Mouse (Mus musculus): ENCODE measurements around the gene Bglap3. TPM values are rescaled to one million over a fixed set of nuclear protein-coding genes. Genes with fewer than 3 reads are reported as not detected.
A peak's percentile ranks its signal among the peaks of the same experiment; 100 is the strongest.

The Bglap3 gene
- total and polyA plus RNA-seq, 3 experiments = not detected

DNA sequence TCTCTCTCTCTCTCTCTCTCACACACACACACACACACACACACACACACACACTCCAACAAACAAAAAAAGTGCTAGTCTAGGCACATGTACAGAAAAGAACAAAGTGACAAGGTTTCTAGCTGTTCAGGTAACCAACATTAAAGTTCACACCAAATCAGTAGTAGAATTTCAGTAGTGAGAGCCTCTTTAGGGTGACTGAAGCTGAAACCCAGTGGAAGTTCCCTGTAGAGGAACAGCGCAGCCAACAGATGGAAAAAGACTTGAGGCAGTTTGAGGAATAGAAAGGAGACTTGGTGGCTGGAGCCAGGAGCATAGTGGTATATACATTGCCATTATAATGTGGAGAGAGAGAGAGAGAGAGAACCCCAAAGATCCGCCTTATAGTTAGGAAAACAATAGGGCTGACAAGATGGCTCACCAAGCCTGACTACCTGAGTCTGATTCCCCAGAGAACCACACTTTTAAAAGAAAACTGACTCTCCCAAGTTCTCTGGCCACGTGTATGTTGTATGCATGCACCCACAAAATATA lies 37.6 kb downstream of the Bglap3 start:
- Histone ChIP-seq H3K4me3 (ENCODE audit: control insufficient read depth in 1 of 2, insufficient read depth in 1 of 2, low read depth in 2 of 2, low read length in 2 of 2) (peak overlapping the region; percentile 63 to 81), H3K9me3 (replicated peaks; ENCODE audit: insufficient read depth, low read length) (no peaks in the 10 kb centered on the region), H3K36me3 (ENCODE audit: control insufficient read depth in 1 of 2, insufficient read depth in 2 of 2, low read length in 2 of 2) (peaks cover 0 to 26% of the 10 kb centered on the region in 2 experiments; a peak in 2 of 4 replicates), H3K4me1 (ENCODE audit: control insufficient read depth in 1 of 2, insufficient read depth in 2 of 2, low read length in 2 of 2) (peaks cover 3 to 27% of the 10 kb centered on the region in 2 experiments; a peak in 3 of 4 replicates), H3K9ac (ENCODE audit: control insufficient read depth, low read depth, low read length, poor library complexity, severe bottlenecking) (peak overlapping the region; percentile 85), H3K79me2 (ENCODE audit: control insufficient read depth, insufficient read depth, low read length, poor library complexity) (peaks cover 28% of the 10 kb centered on the region), H3K27ac (ENCODE audit: control insufficient read depth, low read depth, low read length) (peak overlapping the region; percentile 93), H3K27me3 (ENCODE audit: control insufficient read depth in 1 of 2, insufficient read depth in 2 of 2, low read length in 2 of 2) (no peaks in the 10 kb centered on the region)
- peak; percentile 71 for DNase-seq (ENCODE audit: low read depth, low spot score)
- 0 out of 2 replicates have a peak, but pooled peaks have one; percentile 17 for TF ChIP-seq HCFC1 (IDR thresholded peaks at IDR 0.05; ENCODE audit: low read depth, low read length)
- 0 out of 2 replicates have a peak, but pooled peaks have one; percentile 7 for TF ChIP-seq ZMIZ1 (IDR thresholded peaks at IDR 0.05; ENCODE audit: low read depth, low read length)
- 0 out of 2 replicates have a peak, but pooled peaks have one; percentile 48 for TF ChIP-seq JUND (IDR thresholded peaks at IDR 0.05; ENCODE audit: low read depth, low read length)
- TF ChIP-seq MAZ (IDR thresholded peaks at IDR 0.05; ENCODE audit: low read depth, low read length) = no peak

DNA sequence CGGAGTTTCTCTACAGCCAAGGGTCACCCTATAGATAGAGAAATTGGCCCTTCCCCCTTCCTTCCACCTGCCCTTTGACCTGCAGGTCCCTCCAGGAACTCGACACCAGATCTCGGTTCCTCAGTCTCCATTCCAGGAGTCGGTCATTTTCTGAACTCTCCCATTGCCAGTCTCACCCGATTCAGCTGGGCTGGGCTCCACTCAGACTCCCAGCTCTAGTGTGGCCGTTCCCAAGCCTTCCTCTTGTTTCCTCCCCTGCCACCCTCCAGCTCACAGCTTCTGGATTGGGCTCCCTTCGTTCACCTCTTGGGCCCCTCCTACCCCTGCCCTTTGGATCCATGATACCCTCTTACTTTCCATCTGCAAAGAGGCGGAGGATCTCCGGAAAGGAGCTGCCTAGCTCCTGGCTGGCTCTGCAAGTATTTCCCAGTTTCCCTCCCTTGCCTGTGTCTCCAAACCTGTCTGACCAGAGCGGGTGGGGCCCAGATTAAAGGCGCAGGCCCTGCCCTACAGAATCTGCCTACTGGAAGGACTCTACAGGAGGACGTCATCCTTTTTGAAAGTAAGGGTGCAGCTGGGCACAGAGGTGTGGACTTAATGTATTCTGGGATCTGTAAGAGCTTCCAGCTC lies 38.4 kb downstream of the Bglap3 start:
- Histone ChIP-seq H3K9ac (ENCODE audit: control insufficient read depth, low read depth, low read length, poor library complexity, severe bottlenecking) (no peak overlapping the region), H3K9me3 (replicated peaks; ENCODE audit: insufficient read depth, low read length) (no peaks in the 10 kb centered on the region), H3K36me3 (ENCODE audit: control insufficient read depth in 1 of 2, insufficient read depth in 2 of 2, low read length in 2 of 2) (peaks cover 0 to 24% of the 10 kb centered on the region in 2 experiments; a peak in 2 of 4 replicates), H3K4me1 (ENCODE audit: control insufficient read depth in 1 of 2, insufficient read depth in 2 of 2, low read length in 2 of 2) (peaks cover 3 to 26% of the 10 kb centered on the region in 2 experiments; a peak in 3 of 4 replicates), H3K27me3 (ENCODE audit: control insufficient read depth in 1 of 2, insufficient read depth in 2 of 2, low read length in 2 of 2) (no peaks in the 10 kb centered on the region), H3K27ac (ENCODE audit: control insufficient read depth, low read depth, low read length) (no peak overlapping the region), H3K4me3 (ENCODE audit: control insufficient read depth in 1 of 2, insufficient read depth in 1 of 2, low read depth in 2 of 2, low read length in 2 of 2) (no peak overlapping the region), H3K79me2 (ENCODE audit: control insufficient read depth, insufficient read depth, low read length, poor library complexity) (peaks cover 23% of the 10 kb centered on the region)
- no peak for DNase-seq (ENCODE audit: low read depth, low spot score)
- no peak for TF ChIP-seq MEF2A (IDR thresholded peaks at IDR 0.05; ENCODE audit: extremely low read depth, insufficient replicate concordance, low read depth, low read length, poor library complexity, severe bottlenecking)
- 0 out of 2 replicates have a peak, but pooled peaks have one; percentile 25 for TF ChIP-seq POLR2AphosphoS2 (IDR thresholded peaks at IDR 0.05; ENCODE audit: low read length)

DNA sequence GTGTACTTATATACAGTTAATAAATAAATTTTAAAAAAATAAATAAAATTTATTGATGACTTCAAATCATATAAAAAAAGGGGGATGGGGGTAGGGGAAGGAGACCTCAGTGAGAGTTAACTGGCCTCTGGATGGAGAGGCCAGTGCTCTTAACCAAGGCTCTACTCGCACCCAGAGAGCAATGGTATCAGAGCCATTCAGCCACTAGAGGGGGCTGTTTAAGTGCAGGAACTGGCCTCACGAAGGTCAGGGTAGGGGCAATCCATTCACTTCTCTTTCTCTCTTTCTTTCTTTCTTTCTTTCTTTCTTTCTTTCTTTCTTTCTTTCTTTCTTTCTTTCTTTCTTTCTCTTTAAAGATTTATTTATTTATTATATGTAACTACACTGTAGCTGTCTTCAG lies 41.3 kb downstream of the Bglap3 start:
- H3K36me3 ChIP-seq (ENCODE audit: control insufficient read depth in 1 of 2, insufficient read depth in 2 of 2, low read length in 2 of 2) = peaks cover 0 to 3% of the 10 kb centered on the region in 2 experiments; a peak in 1 of 4 replicates
- no peak for TF ChIP-seq TBP (IDR thresholded peaks at IDR 0.05; ENCODE audit: low read depth, low read length)
- TF ChIP-seq RAD21 (IDR thresholded peaks at IDR 0.05; ENCODE audit: low read depth, low read length) = peak; percentile 76
- TF ChIP-seq SMC3 (IDR thresholded peaks at IDR 0.05; ENCODE audit: low read depth, low read length) = peak; percentile 85
- TF ChIP-seq JUND (IDR thresholded peaks at IDR 0.05; ENCODE audit: low read depth, low read length) = no peak
- TF ChIP-seq ZC3H11A (IDR thresholded peaks at IDR 0.05; ENCODE audit: low read depth, low read length) = peak; percentile 55
- TF ChIP-seq CHD1 (IDR thresholded peaks at IDR 0.05; ENCODE audit: low read depth, low read length) = no peak
- no peak for TF ChIP-seq RCOR1 (IDR thresholded peaks at IDR 0.05; ENCODE audit: low read depth, low read length)
- TF ChIP-seq CTCF (IDR thresholded peaks at IDR 0.05 in 2 of 3, conservative IDR thresholded peaks at IDR 0.05 in 1 of 3; ENCODE audit: control insufficient read depth in 1 of 3, insufficient read depth in 1 of 3, low read depth in 2 of 3, low read length in 3 of 3, poor library complexity in 1 of 3, severe bottlenecking in 1 of 3) = peak; percentile 92 to 94 (median 93)
- no peak for TF ChIP-seq MYB (IDR thresholded peaks at IDR 0.05; ENCODE audit: low read depth, low read length)

More for the DNA sequence above, 41.3 kb downstream of the Bglap3 start:
- peaks cover 10% of the 10 kb centered on the region for H3K79me2 ChIP-seq (ENCODE audit: control insufficient read depth, insufficient read depth, low read length, poor library complexity)
- H3K9me3 ChIP-seq (replicated peaks; ENCODE audit: insufficient read depth, low read length) = no peaks in the 10 kb centered on the region
- peaks cover 0 to 6% of the 10 kb centered on the region in 2 experiments; a peak in 2 of 4 replicates for H3K4me1 ChIP-seq (ENCODE audit: control insufficient read depth in 1 of 2, insufficient read depth in 2 of 2, low read length in 2 of 2)
- peak; percentile 85 for DNase-seq (ENCODE audit: low read depth, low spot score)
- no peaks in the 10 kb centered on the region for H3K27me3 ChIP-seq (ENCODE audit: control insufficient read depth in 1 of 2, insufficient read depth in 2 of 2, low read length in 2 of 2)
- H3K9ac ChIP-seq (ENCODE audit: control insufficient read depth, low read depth, low read length, poor library complexity, severe bottlenecking) = no peak overlapping the region
- H3K4me3 ChIP-seq (ENCODE audit: control insufficient read depth in 1 of 2, insufficient read depth in 1 of 2, low read depth in 2 of 2, low read length in 2 of 2) = no peak overlapping the region
- H3K27ac ChIP-seq (ENCODE audit: control insufficient read depth, low read depth, low read length) = no peak overlapping the region
